Mouse (Mus musculus) forebrain, embryonic 14.5 days (tissue): ENCODE data around the gene Retreg1. TPM values are rescaled to one million over a fixed set of nuclear protein-coding genes. Genes with fewer than 3 reads are reported as not detected.

Experiments used
- ATAC-seq: fragments of 200-750 bp; cut with Nextera tagmentation; 2 replicates; pipeline ENCODE4 v1.8.0; 2017; ENCODE audit warnings: mild to moderate bottlenecking, moderate library complexity
- DNase-seq: peaks from one replicate; pipeline ENCODE4 v3.0.0-alpha.2; 2015; ENCODE audit warnings: low spot score
- H3K27ac ChIP-seq: fragments of 300-500 bp; sonication (generic); 2 replicates; pipeline ENCODE4 v1.5.1; 2014; ENCODE audit warnings: low read depth, mild to moderate bottlenecking, control low read depth, low read length, moderate library complexity
- H3K27me3 ChIP-seq: fragments of 300-500 bp; sonication (generic); replicated peaks from 2 replicates; pipeline ENCODE4 v1.6.1; 2014; ENCODE audit warnings: low read length, control low read depth, mixed read lengths; ENCODE audit not compliant: control insufficient read depth, insufficient read depth
- H3K36me3 ChIP-seq: fragments of 300-500 bp; sonication (generic); 2 replicates; pipeline ENCODE4 v1.6.1; 2014; ENCODE audit warnings: low read length, control low read depth; ENCODE audit not compliant: control insufficient read depth, insufficient read depth
- H3K4me1 ChIP-seq: fragments of 300-500 bp; sonication (generic); 2 replicates; pipeline ENCODE4 v1.6.1; 2014; ENCODE audit warnings: antibody characterized with exemption, low read length, control low read depth; ENCODE audit not compliant: control insufficient read depth, insufficient read depth
- H3K4me2 ChIP-seq: fragments of 300-500 bp; sonication (generic); 2 replicates; pipeline ENCODE4 v1.6.1; 2014; ENCODE audit warnings: mild to moderate bottlenecking, control low read depth, low read length
- H3K4me3 ChIP-seq: fragments of 300-500 bp; sonication (generic); 2 replicates; pipeline ENCODE4 v1.5.1; 2014; ENCODE audit warnings: low read depth, low read length, control low read depth
- H3K9ac ChIP-seq: fragments of 300-500 bp; sonication (generic); 2 replicates; pipeline ENCODE4 v1.6.1; 2014; ENCODE audit warnings: mild to moderate bottlenecking, low read length, control low read depth, moderate library complexity
- H3K9me3 ChIP-seq: fragments of 300-500 bp; sonication (generic); replicated peaks from 2 replicates; pipeline ENCODE4 v1.6.1; 2016; ENCODE audit warnings: low read length, control low read depth, mixed read lengths; ENCODE audit not compliant: control insufficient read depth
- WGBS: fragments of 180-500 bp; shearing (Covaris S2); extraction: QIAGEN DNeasy Blood & Tissue Kit; methylation state at CpG from one replicate; pipeline ENCODE4 v1.1.7; 2014; 5-methylcytosine and 5-hydroxymethylcytosine counted together
- polyA plus RNA-seq: library from polyadenylated mRNA; unstranded; fragments of >200 nt; fragmentation: Nextera tagmentation; extraction: Ambion mirVana; gene quantifications from 2 replicates; pipeline ENCODE4 v1.2.1, GENCODE M21; 2014

Retreg1 gene
- polyA plus RNA-seq, 1 experiment from 2014 or later, result 6.7 TPM

- ATAC-seq, result no peak
- Histone ChIP-seq H3K36me3 (no peaks in the 10 kb centered on the region), H3K4me3 (no peak overlapping the region), H3K27me3 (no peaks in the 10 kb centered on the region), H3K9me3 (no peaks in the 10 kb centered on the region), H3K27ac (no peak overlapping the region), H3K4me2 (no peak overlapping the region), H3K4me1 (no peaks in the 10 kb centered on the region), H3K9ac (no peak overlapping the region)
- DNase-seq, result no peak
- WGBS, result 87% methylated on average over 8 of the region's 8 CpGs
Observed at GRCm38 (mm10) chr15:25947383-25947782, 104.4 kb downstream of the Retreg1 start.

GRCm38 (mm10) chr15:25948257-25949223 lies 105.6 kb downstream of the Retreg1 start:
- H3K4me2 ChIP-seq, result no peak overlapping the region
- no peaks in the 10 kb centered on the region for H3K27me3 ChIP-seq
- no peak overlapping the region for H3K27ac ChIP-seq
- no peak for ATAC-seq
- no peaks in the 10 kb centered on the region for H3K36me3 ChIP-seq
- no peak for DNase-seq
- no peak overlapping the region for H3K4me3 ChIP-seq
- H3K9me3 ChIP-seq, result no peaks in the 10 kb centered on the region
- no peak overlapping the region for H3K9ac ChIP-seq
- H3K4me1 ChIP-seq, result no peaks in the 10 kb centered on the region
- 81% methylated on average over 26 of the region's 26 CpGs for WGBS

- no peaks in the 10 kb centered on the region for H3K9me3 ChIP-seq
- no peaks in the 10 kb centered on the region for H3K36me3 ChIP-seq
- no peaks in the 10 kb centered on the region for H3K27me3 ChIP-seq
- no peak overlapping the region for H3K27ac ChIP-seq
- DNase-seq (no peak), ATAC-seq (no peak)
- no peaks in the 10 kb centered on the region for H3K4me1 ChIP-seq
- no peak overlapping the region for H3K4me3 ChIP-seq
- WGBS, result 79% methylated on average over 9 of the region's 9 CpGs
- no peak overlapping the region for H3K4me2 ChIP-seq
- H3K9ac ChIP-seq, result no peak overlapping the region
Observed at GRCm38 (mm10) chr15:25949696-25950095, 106.7 kb downstream of the Retreg1 start.

GRCm38 (mm10) chr15:25950584-25950983 lies 107.6 kb downstream of the Retreg1 start:
- Histone ChIP-seq H3K4me3 (no peak overlapping the region), H3K4me1 (no peaks in the 10 kb centered on the region), H3K27ac (no peak overlapping the region), H3K27me3 (no peaks in the 10 kb centered on the region), H3K9me3 (no peaks in the 10 kb centered on the region), H3K9ac (no peak overlapping the region), H3K4me2 (no peak overlapping the region), H3K36me3 (no peaks in the 10 kb centered on the region)
- ATAC-seq (no peak), DNase-seq (no peak)
- WGBS, result 85% methylated on average over 5 of the region's 5 CpGs

GRCm38 (mm10) chr15:25951037-25951436 lies 108.1 kb downstream of the Retreg1 start:
- no peaks in the 10 kb centered on the region for H3K9me3 ChIP-seq
- H3K27me3 ChIP-seq, result no peaks in the 10 kb centered on the region
- H3K4me1 ChIP-seq, result no peaks in the 10 kb centered on the region
- no peak for ATAC-seq
- H3K4me3 ChIP-seq, result no peak overlapping the region
- DNase-seq, result no peak
- H3K9ac ChIP-seq, result no peak overlapping the region
- no peak overlapping the region for H3K4me2 ChIP-seq
- WGBS, result 84% methylated on average over 4 of the region's 4 CpGs
- H3K36me3 ChIP-seq, result no peaks in the 10 kb centered on the region
- H3K27ac ChIP-seq, result no peak overlapping the region

- H3K36me3 ChIP-seq, result no peaks in the 10 kb centered on the region
- WGBS, result 65% methylated on average over 5 of the region's 5 CpGs
- ATAC-seq (peak; percentile 4; the same call in 1 of the 2 replicates), DNase-seq (no peak)
- H3K4me2 ChIP-seq, result no peak overlapping the region
- H3K4me3 ChIP-seq, result no peak overlapping the region
- H3K27me3 ChIP-seq, result no peaks in the 10 kb centered on the region
- no peak overlapping the region for H3K9ac ChIP-seq
- no peaks in the 10 kb centered on the region for H3K4me1 ChIP-seq
- H3K27ac ChIP-seq, result no peak overlapping the region
- H3K9me3 ChIP-seq, result no peaks in the 10 kb centered on the region
Observed at GRCm38 (mm10) chr15:25956001-25956400, 113.0 kb downstream of the Retreg1 start.

GRCm38 (mm10) chr15:25956422-25957117 lies 113.6 kb downstream of the Retreg1 start:
- DNase-seq (peak; percentile 30), ATAC-seq (peak; percentile 38; the same call in 1 of the 2 replicates)
- Histone ChIP-seq H3K27me3 (no peaks in the 10 kb centered on the region), H3K9ac (no peak overlapping the region), H3K36me3 (no peaks in the 10 kb centered on the region), H3K4me1 (no peaks in the 10 kb centered on the region), H3K27ac (no peak overlapping the region), H3K4me2 (no peak overlapping the region), H3K4me3 (no peak overlapping the region), H3K9me3 (no peaks in the 10 kb centered on the region)
- 28% methylated on average over 11 of the region's 11 CpGs for WGBS

- Histone ChIP-seq H3K36me3 (no peaks in the 10 kb centered on the region), H3K9ac (no peak overlapping the region), H3K4me2 (no peak overlapping the region), H3K4me1 (no peaks in the 10 kb centered on the region), H3K27ac (no peak overlapping the region), H3K9me3 (no peaks in the 10 kb centered on the region), H3K4me3 (no peak overlapping the region), H3K27me3 (no peaks in the 10 kb centered on the region)
- WGBS, result 85% methylated on average over 10 of the region's 10 CpGs
- ATAC-seq (no peak), DNase-seq (no peak)
Observed at GRCm38 (mm10) chr15:25957651-25958050, 114.7 kb downstream of the Retreg1 start.

- H3K4me1 ChIP-seq, result no peaks in the 10 kb centered on the region
- no peak overlapping the region for H3K4me3 ChIP-seq
- H3K36me3 ChIP-seq, result no peaks in the 10 kb centered on the region
- no peak overlapping the region for H3K9ac ChIP-seq
- no peak overlapping the region for H3K4me2 ChIP-seq
- H3K9me3 ChIP-seq, result no peaks in the 10 kb centered on the region
- H3K27ac ChIP-seq, result no peak overlapping the region
- WGBS, result 43% methylated on average over 5 of the region's 5 CpGs
- no peaks in the 10 kb centered on the region for H3K27me3 ChIP-seq
- ATAC-seq (peak; percentile 81), DNase-seq (peak; percentile 76)
Observed at GRCm38 (mm10) chr15:25959375-25959774, 116.4 kb downstream of the Retreg1 start.
